Mouse (Mus musculus) testis, adult 2 months (tissue): ENCODE measurements around the gene Grm6. TPM values are rescaled to one million over a fixed set of nuclear protein-coding genes. Genes with fewer than 3 reads are reported as not detected.

Experiments
- H3K27ac ChIP-seq: fragments of 200-500 bp; 2 replicates; pipeline ENCODE4 v1.5.1; 2012; ENCODE audit warnings: low read depth, low read length; ENCODE audit not compliant: control insufficient read depth, insufficient read depth
- H3K27me3 ChIP-seq: fragments of 200-500 bp; 2 replicates; pipeline ENCODE4 v1.6.1; 2012; ENCODE audit warnings: mild to moderate bottlenecking, low read length, moderate library complexity; ENCODE audit not compliant: control insufficient read depth, insufficient read depth
- H3K36me3 ChIP-seq: fragments of 200-500 bp; 2 replicates; pipeline ENCODE4 v1.6.1; 2012; ENCODE audit warnings: mild to moderate bottlenecking, low read length; ENCODE audit not compliant: control insufficient read depth, insufficient read depth
- H3K4me1 ChIP-seq: fragments of 200-500 bp; 2 replicates; pipeline ENCODE4 v1.6.1; 2012; ENCODE audit warnings: low read length; ENCODE audit not compliant: control insufficient read depth, insufficient read depth
- H3K4me3 ChIP-seq: fragments of 200-500 bp; 2 replicates; pipeline ENCODE4 v1.5.1; 2012; ENCODE audit warnings: low read depth, mild to moderate bottlenecking, low read length, moderate library complexity, mixed read lengths; ENCODE audit not compliant: control insufficient read depth
- CTCF ChIP-seq: fragments of 200-500 bp; IDR thresholded peaks from 2 replicates; pipeline ENCODE4 v1.5.1; 2012; ENCODE audit warnings: low read depth, mild to moderate bottlenecking, inconsistent platforms, low read length, moderate library complexity; ENCODE audit not compliant: control insufficient read depth, insufficient read depth, insufficient replicate concordance
- POLR2A ChIP-seq: fragments of 200-500 bp; IDR thresholded peaks from 2 replicates; pipeline ENCODE4 v1.6.1; 2012; ENCODE audit warnings: low read depth, mild to moderate bottlenecking, inconsistent platforms, low read length, moderate library complexity; ENCODE audit not compliant: control insufficient read depth
- polyA plus RNA-seq: library from polyadenylated mRNA; depleted of rRNA; stranded (reverse); fragments of >200 nt; gene quantifications from 2 replicates; pipeline ENCODE4 v1.2.3, GENCODE M21; 2012; rRNA removed

Gene Grm6
- polyA plus RNA-seq, 1 experiment, result 0.91 TPM

GRCm38 (mm10) chr11:50886933-50887293 lies 36.4 kb downstream of the Grm6 start:
- H3K27me3 ChIP-seq, result no peaks in the 10 kb centered on the region
- no peaks in the 10 kb centered on the region for H3K36me3 ChIP-seq
- peak overlapping the region; percentile 23 for H3K4me3 ChIP-seq
- no peak for TF ChIP-seq POLR2A
- no peak for TF ChIP-seq CTCF
- no peak overlapping the region for H3K27ac ChIP-seq
- peaks cover 6% of the 10 kb centered on the region for H3K4me1 ChIP-seq

GRCm38 (mm10) chr11:50887390-50888128 lies 37.1 kb downstream of the Grm6 start, which contains the start of gene Zfp454:
Gene Zfp454 (minus strand): TSS chr11:50887651.
- TF ChIP-seq POLR2A (no peak), CTCF (no peak)
- Histone ChIP-seq H3K36me3 (no peaks in the 10 kb centered on the region), H3K27ac (no peak within 1 kb of the TSS), H3K4me1 (peaks cover 6% of the 10 kb centered on the region), H3K27me3 (no peaks in the 10 kb centered on the region), H3K4me3 (peak within 1 kb of the TSS; percentile 23)

- Histone ChIP-seq H3K4me1 (peaks cover 3% of the 10 kb centered on the region), H3K27ac (no peak overlapping the region), H3K36me3 (no peaks in the 10 kb centered on the region), H3K4me3 (no peak overlapping the region), H3K27me3 (no peaks in the 10 kb centered on the region)
- TF ChIP-seq POLR2A, result no peak
- no peak for TF ChIP-seq CTCF
Observed at GRCm38 (mm10) chr11:50892441-50892840, 42.0 kb downstream of the Grm6 start.

GRCm38 (mm10) chr11:50897359-50897758 lies 46.9 kb downstream of the Grm6 start:
- no peaks in the 10 kb centered on the region for H3K4me1 ChIP-seq
- no peaks in the 10 kb centered on the region for H3K27me3 ChIP-seq
- no peak for TF ChIP-seq POLR2A
- no peaks in the 10 kb centered on the region for H3K36me3 ChIP-seq
- H3K27ac ChIP-seq, result no peak overlapping the region
- H3K4me3 ChIP-seq, result no peak overlapping the region

- Histone ChIP-seq H3K4me1 (no peaks in the 10 kb centered on the region), H3K36me3 (no peaks in the 10 kb centered on the region), H3K27me3 (no peaks in the 10 kb centered on the region), H3K27ac (no peak overlapping the region), H3K4me3 (no peak overlapping the region)
- TF ChIP-seq POLR2A, result no peak
- TF ChIP-seq CTCF, result no peak
Observed at GRCm38 (mm10) chr11:50908136-50908535, 57.7 kb downstream of the Grm6 start.

GRCm38 (mm10) chr11:50913301-50913700 lies 62.8 kb downstream of the Grm6 start:
- TF ChIP-seq POLR2A (no peak), CTCF (no peak)
- H3K27ac ChIP-seq, result no peak overlapping the region
- H3K27me3 ChIP-seq, result no peaks in the 10 kb centered on the region
- no peak overlapping the region for H3K4me3 ChIP-seq
- H3K4me1 ChIP-seq, result peaks cover 5% of the 10 kb centered on the region
- H3K36me3 ChIP-seq, result no peaks in the 10 kb centered on the region

- H3K27ac ChIP-seq, result no peak overlapping the region
- TF ChIP-seq CTCF (no peak), POLR2A (no peak)
- peaks cover 5% of the 10 kb centered on the region for H3K4me1 ChIP-seq
- H3K27me3 ChIP-seq, result no peaks in the 10 kb centered on the region
- no peak overlapping the region for H3K4me3 ChIP-seq
- H3K36me3 ChIP-seq, result no peaks in the 10 kb centered on the region
Observed at GRCm38 (mm10) chr11:50914461-50914860, 64.0 kb downstream of the Grm6 start.

Other genes starting within 250 kb of the Grm6 start
- gene Adamts2, start 248.6 kb upstream of the Grm6 start, polyA plus RNA-seq, result 3.0 and 3.2 TPM in 2 replicates
- 1.5 and 2.1 TPM in 2 replicates for gene Zfp354c, start 23.0 kb upstream of the Grm6 start, polyA plus RNA-seq
- 0.58 and 0.60 TPM in 2 replicates for gene Zfp879, start 9.1 kb upstream of the Grm6 start, polyA plus RNA-seq
- gene Zfp454, start 37.0 kb downstream of the Grm6 start, polyA plus RNA-seq, result 0.13 and 0.36 TPM in 2 replicates
- 0.32 and 0.37 TPM in 2 replicates for gene Zfp2, start 65.5 kb downstream of the Grm6 start, polyA plus RNA-seq
- 1.8 and 1.9 TPM in 2 replicates for gene Zfp354b, start 80.9 kb downstream of the Grm6 start, polyA plus RNA-seq
- 76.9 and 80.1 TPM in 2 replicates for gene 4933414I15Rik, start 93.1 kb downstream of the Grm6 start, polyA plus RNA-seq
- gene Prop1, start 103.1 kb downstream of the Grm6 start, polyA plus RNA-seq, result not detected in 2 replicates
- 0.04 and 0.14 TPM in 2 replicates for gene Olfr1378, start 115.8 kb downstream of the Grm6 start, polyA plus RNA-seq
- not detected in 2 replicates for gene Olfr1377, start 131.3 kb downstream of the Grm6 start, polyA plus RNA-seq
- not detected in 2 replicates for gene Olfr51, start 152.9 kb downstream of the Grm6 start, polyA plus RNA-seq
- not detected in 2 replicates for gene Olfr54, start 163.6 kb downstream of the Grm6 start, polyA plus RNA-seq
- not detected in 2 replicates for gene Olfr1375, start 197.4 kb downstream of the Grm6 start, polyA plus RNA-seq
- gene Zfp354a, start 208.6 kb downstream of the Grm6 start, polyA plus RNA-seq, result 0.54 and 1.2 TPM in 2 replicates